Mouse (Mus musculus) CD4-positive, CD25-positive, alpha-beta regulatory T cell, adult 2 months (primary cell): ENCODE measurements at regions not wholly inside any gene's neighbourhood (a gene's known extent, or its start where the extent isn't known, plus 50 kb on each side); places are given as distances from the start of the nearest gene placed in this dataset.

Experiments used
- DNase-seq: peaks from one replicate; pipeline ENCODE4 v3.0.0-alpha.2; 2012; ENCODE audit warnings: low read depth, low spot score

DNA sequence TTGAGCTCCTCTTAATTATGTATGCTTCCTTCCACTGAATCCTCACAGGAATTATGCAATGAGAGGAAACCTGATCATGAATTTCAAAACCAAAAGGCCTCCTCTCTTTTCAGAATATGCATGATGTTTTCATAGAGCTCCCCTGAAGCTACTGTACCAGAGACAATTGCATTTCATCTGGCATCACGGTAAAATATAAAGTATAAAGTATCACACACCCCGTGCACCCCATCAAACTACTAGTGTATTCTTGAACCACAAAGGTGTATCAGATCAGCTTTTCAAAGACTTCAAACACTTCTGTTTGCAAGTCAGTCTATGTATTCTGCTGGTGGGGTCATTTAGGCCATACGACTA, 144.4 kb upstream of the Cxadr start:
- no peak for DNase-seq

- no peak for DNase-seq
Observed at GRCm38 (mm10) chr16:78156138-78156875, 145.0 kb upstream of the Cxadr start.

GRCm38 (mm10) chr16:78153899-78154605, 147.2 kb upstream of the Cxadr start:
- no peak for DNase-seq

DNA sequence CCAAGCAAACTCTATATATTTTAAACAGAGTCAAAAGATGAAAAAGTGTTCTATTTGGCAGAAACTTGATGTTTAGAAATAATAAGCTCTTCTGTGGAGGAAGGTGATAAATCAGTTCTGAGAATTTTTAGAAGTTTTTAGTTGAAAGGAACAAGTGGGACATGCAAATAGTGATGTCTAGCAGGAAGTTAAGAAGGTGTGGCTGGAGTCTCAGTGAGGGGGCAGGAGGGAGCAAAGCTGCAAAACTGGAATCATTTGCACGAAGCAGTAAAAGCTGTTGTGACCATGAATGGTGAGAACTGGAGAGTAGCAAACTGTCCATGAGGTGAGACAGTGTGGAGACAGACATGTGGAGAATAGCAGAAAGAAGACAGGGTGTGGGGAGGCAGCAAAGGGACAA, 157.1 kb upstream of the Cxadr start:
- DNase-seq, result no peak

DNA sequence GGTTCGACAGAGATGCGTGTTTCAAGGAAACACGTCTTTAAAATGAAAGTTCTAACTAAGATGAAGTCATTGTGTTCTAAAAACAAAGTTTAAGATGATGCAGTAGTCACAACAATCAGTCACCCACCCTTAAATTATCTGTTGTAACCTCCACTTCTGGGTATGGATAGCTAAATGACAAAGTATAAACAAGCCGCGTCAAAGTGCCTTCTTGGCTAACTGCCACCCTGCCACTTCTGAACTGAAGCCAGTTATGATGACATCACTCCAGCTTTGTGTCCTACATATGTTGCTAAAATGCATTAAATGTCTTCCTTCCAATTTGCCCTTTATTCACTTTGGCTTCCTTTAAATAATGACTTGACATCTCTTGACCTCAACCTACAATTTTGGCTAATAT, 165.8 kb upstream of the Cxadr start:
- DNase-seq, result no peak

- DNase-seq, result no peak
Observed at GRCm38 (mm10) chr16:78134531-78134930, 166.8 kb upstream of the Cxadr start.

- no peak for DNase-seq
Observed at GRCm38 (mm10) chr16:78121668-78122067, 179.6 kb upstream of the Cxadr start.

DNA sequence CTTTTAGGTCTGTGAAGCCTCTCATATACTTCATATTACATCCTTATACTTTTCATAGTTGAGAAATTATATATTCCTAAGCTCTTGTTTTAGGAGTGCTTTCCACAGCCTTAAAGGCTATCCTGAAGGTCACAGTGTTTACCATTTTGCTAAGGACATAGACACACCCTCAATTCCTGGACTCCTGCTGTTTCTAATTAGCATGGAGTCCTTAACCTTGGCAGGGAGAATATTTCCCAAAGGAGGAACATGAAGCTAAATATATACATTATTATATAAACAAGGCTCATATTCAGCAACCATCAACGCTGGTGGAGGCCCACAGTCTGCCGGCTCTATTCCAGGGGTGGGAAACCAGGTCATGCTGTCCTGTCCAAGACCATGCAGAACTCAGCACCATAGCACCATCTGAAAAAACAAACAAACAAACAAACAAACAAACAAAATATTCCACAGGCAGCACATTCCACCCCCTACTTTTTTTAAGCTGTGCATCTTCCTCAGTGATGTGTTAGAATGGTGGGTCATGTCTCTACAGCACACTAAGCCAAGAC, 180.9 kb upstream of the Cxadr start:
- no peak for DNase-seq

DNA sequence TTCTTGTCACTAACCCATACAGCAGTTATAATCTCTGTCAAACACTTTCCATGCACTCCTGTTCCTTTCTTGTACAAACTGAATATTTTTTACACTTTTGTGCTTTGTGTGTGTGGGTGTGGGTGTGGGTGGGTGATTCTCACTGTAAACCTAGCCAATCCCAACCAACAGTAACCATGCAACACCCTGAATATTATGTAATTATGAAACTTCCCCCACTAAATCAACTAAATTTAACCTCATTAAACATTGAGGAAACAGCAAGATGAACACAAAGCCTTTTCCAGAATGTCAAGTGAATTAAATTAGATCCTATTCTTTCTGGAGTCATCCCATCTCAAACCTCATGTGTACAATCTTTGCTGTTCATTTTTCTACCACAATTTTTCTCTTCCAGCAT, 197.0 kb upstream of the Cxadr start:
- no peak for DNase-seq

DNA sequence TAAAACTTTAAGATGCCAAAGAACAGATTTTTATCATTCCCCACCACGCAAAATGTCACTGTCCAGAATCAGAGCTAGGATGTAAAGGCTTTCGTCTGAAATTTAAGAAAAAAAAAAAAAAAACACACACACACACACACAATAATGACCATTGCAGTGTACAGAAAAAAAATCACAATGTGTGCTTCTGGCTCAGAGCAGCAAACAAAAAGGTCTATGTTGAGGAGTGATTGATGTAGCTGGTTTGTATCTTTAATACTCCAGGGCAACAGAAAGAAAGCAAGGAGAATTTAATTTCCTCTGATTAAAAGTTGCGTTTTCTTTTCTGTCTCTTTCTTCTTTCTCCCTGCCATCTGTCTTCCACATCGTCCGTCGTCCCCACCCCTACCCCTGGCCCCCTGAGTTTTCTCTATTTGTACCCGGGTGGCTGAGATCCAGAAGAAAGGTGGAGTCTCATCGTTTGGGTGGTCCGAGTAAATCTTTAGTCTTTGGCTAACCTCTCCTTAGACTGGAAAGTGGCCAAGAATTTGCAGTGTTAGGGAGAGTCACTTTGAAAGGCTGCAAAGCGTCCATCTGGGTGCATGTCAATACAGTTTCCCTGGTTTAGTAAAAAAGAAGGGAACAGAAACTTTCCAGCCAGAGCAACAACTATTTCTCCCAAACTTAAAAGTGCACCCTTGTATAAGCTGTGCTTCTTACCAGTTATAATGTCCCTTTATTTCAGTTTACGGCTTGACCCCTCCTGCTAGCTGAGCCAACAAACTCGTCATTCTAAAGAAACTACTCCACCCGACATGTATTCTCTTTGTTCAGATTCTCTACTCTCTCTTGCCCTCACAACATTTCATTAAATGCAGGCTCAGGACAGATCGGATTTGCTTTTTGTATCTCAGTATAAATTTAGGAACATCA, 199.6 kb upstream of the Cxadr start:
- DNase-seq, result no peak

- DNase-seq, result no peak
Observed at GRCm38 (mm10) chr16:78099842-78100241, 201.4 kb upstream of the Cxadr start.

DNA sequence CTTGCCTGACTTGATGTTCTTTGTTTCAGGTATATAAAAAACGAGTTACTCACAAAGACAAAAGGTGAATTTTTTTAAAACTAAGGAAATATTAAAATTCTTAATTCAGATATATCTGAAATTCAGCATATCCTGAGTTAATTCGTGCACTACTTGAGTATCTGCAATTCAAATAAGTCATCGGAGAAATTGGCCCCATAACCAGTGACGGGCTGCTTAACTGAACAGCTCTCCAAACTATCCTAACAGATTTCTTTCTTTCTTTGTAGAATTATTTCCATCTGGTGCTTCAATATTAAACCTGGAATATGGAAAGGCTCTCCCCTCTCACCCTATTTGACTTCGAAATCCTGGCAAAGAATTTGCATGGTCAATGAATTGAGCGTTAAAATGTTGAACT, 202.2 kb upstream of the Cxadr start:
- no peak for DNase-seq

GRCm38 (mm10) chr16:78098555-78098954, 202.7 kb upstream of the Cxadr start:
- DNase-seq, result no peak

DNA sequence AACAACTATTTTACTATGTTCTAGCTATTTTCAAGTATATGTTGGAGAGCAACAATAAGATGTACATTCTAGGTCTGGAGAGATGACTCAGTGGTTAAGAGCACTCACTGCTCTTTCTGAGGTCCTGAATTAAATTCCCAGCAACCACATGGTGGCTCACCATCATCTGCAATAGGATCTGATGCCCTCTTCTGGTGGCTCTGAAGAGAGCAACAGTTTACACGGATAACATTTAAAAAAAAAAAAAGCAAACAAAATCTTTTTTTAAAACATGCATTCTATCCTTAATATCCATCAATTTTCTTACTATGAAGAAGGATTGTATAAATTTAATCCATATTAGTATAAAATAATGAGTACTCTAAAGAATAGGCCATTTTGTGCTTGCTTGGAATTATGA, 204.7 kb upstream of the Cxadr start:
- DNase-seq, result no peak

GRCm38 (mm10) chr16:78090155-78090554, 211.1 kb upstream of the Cxadr start:
- no peak for DNase-seq

DNA sequence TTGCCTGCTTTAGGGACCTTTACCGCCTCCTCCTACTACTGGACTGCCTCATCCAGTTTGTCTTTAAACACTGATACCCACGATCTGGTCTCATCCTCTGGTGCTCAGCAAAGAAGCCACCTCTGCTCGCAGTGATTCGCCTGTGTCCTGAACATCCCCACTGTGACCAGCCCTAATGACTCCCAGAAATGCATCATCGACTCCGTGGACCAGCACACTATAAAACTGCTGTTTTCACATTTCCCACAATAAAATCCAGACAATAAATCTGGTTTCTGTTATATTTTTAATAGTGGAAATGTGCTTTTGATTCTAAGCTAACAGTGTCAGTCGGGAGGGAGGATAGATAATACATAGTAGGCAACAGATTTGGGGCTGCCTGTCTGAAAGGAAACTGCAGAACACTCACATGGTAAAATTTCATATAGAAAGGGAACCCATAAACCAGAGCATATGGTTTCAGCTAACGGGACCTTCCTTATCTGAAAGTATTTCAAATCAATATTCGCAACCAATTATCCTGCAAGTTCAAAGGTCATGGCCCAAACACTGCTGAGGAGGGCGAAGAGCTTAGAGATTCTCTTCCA, 233.7 kb upstream of the Cxadr start:
- no peak for DNase-seq

- DNase-seq, result no peak
Observed at GRCm38 (mm10) chr16:78060516-78060915, 240.8 kb upstream of the Cxadr start.

GRCm38 (mm10) chr16:78057549-78057948, 243.7 kb upstream of the Cxadr start:
- no peak for DNase-seq

- DNase-seq, result no peak
Observed at GRCm38 (mm10) chr16:78052133-78052532, 249.2 kb upstream of the Cxadr start.

DNA sequence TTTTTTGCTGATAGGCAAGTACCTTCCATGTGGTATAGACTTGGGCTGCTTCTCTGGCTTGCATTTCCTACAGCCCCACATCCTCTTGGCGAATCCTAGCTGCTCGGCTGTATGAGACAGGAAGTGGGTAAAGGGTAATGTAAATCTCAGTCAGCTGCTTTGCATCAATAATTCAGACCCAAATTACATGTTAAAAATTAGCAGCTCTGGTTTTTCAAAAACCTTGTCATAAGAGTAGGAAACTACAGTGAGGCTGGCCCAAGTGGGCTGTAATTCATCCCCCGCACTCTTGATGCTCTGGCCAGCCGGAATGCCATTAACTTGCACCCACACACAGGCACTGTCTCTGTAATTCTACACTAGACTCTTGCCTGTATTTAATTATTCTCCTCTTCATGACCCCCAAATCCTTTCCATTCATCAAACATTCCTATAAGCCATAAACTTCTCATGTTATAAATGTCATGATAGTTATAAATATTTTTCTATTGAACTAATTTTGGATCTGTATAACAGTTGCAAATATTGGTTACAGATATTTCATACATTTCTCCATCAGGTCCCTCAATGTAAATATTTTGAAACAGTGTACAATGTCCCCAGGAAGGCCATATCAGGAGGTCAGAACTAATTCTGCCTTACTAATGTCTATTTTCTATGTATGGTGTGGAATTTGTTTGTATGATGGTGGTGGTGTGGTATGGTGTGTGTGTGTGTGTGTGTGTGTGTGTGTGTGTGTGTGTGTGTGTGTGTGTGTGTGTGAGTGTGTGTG, 261.0 kb upstream of the Cxadr start:
- DNase-seq, result no peak
